Mouse (Mus musculus): ENCODE results near the gene Csnk2a2.

The Csnk2a2 gene

DNA sequence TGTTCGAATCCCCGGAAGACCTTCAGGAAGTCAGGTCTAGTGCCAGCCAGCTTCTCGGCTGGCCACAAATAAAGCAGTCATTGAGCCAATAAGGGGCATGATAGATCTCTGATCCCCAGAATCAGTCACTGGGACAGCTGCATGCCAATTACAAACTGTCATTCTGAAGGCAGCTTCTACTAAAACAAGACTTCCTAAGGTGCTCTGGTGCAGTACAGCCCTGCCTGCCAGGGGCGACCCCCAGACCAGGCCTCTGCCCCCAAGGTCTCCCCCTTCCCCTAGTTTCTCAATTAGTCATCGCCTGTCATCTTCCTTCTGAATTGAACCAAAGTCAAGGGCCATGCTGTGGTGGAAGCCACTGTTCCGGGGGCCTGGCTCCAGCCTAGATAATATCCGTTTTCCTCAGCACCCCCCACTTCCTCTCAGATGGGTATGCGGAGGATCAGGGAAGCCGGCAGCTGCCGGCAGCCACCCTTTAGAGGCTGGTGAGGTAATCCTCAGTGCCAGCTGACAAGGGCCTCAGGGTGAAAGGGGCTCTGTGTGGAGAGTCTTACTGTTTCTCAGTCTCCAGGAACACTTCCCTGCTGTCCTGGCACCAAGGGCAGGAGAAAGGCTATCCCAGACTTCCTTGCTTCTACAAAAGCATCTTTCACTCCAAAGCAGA is 78.4 kb downstream of the Csnk2a2 start:
- DNase-seq = peak; percentile 55 to 63

DNA sequence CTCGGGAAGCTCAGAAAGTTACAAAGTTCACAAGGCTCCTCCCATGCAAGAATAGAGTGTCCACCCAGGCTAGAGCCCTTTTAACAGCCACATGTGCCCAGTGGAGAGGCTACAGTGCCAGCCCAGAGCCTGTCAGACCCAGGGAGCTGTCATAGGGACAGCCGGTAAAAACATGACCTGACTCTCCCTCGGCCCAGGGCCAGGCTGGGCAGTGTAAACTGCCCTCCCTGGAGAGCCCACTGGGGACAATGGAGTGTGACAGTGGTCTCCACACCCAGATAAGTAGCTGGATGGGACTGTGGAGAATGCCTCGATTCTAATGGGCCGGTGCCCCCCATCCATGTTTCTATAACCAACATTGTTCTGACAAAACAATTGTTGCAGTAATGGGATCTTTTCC is 80.3 kb downstream of the Csnk2a2 start:
- DNase-seq = peak in 1 of 2 experiments; percentile 33

DNA sequence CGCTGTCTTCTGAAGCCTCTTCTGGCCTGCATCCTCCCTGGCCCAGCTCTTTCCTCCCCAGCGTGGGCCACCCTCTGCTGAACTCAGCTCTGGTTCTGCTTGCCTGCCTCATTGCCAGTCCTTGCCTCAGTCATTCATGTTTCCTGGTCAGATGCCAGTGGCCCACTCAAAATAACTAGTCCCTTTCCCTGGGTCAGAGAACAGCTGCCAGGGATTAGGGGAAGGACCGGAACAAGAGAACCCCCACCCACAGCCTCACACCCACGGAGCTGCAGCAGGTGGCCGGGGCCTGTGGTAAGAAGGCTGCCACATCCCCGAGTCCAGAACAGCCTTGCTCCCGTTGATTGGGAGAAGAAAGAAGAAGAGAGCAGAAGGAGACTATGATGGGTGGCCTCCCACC is 88.7 kb downstream of the Csnk2a2 start:
- DNase-seq = no peak

DNA sequence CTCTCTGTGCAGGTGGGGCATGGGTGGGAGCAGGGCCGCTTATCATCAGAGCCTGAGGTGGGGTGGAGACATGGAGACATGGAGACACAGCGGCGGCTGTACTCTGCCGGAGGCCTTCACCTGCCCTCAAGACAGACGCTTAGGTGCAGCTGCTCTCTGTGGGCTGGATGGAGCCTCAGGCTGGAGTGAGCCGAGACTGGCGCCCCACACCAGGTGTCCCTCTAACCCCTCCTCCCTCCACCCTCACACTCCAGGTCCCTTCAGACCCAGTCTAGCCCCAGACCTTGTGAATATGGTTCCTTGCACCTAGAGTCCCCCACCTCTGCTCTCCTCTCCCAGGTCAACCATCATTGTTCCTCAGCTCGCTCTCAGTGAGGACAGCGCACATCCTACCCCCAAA is 90.7 kb downstream of the Csnk2a2 start:
- DNase-seq = no peak

DNA sequence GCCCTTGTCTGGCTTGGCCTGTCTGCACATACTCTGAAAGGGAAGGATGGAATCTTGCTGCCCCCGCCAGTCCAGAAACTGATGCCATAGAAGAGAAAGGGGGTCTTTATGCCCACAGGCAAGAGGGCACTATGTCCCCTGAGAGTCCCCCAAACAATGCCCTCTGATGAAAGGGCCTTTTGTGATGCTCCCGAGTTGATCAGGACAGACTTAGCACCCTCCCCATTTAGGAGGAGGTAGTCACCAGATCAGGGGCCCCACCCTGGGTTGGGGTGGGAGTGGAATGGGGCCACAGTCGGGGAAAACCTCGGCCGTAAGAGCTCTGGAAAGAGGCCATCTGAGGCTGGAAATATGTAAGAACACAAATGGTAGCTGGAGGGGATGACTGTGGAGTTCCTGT is 92.6 kb downstream of the Csnk2a2 start:
- no peak for DNase-seq

DNA sequence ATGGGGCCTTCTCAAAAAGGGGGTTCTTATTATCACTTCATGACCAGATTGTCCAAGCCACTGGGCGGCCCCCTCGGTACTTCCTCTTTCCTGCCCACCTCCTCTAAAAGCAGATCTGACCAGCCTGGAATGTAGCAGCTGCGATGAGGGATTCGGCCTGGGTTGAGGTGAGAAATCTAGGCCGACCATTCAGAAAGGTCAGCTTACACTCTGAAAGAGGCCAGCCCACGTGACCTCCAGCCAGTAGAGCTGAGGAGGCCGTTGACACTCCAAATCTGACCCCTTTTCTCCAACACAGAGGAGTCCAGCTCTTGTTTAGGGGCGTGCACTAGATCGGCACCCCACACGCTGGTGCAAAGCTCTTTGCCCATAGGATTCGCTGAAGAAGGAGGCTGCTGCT is 93.1 kb downstream of the Csnk2a2 start:
- no peak for DNase-seq
